17 mouse cellular contexts compared by ENCODE assay signal in the genomic region with DNA sequence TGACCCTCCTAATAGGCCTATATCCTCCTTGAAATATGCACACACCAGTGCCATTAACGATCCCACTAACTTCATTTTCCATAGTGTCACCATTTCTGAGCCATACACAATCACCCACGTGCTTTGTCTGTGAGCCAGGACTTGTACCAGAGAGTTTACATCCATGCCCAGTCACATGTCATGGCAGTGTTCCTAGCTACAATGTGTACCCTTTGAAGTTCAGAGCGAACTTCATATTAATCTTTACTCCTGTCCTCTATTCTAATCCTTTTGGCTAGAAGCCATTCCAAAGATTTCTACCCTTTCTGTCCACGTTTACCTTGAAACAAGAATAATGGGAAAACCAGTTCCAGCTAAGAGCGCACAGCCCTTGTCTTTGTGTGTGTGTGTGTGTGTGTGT. TPM values are rescaled to one million over a fixed set of nuclear protein-coding genes. Genes with fewer than 3 reads are reported as not detected.
DNase-seq lines count a peak whose midpoint lies in the region; ATAC-seq lines count a peak whose summit lies in the region.
"Had no signal": no experiment of that assay in that cellular context is flagged by ENCODE, and none has a peak within 500 bp of the region (broad histone marks: within the 10 kb centered on the region; RNA-seq: fewer than 3 reads in every experiment).

No protein-coding gene starts in this region.

- no peaks in the 10 kb centered on the region for H3K4me1 ChIP-seq in kidney, embryonic 14.5 days (ENCODE audit: control insufficient read depth, insufficient read depth, low read length)
- no peaks in the 10 kb centered on the region for H3K4me1 ChIP-seq in forebrain, embryonic 13.5 days
- no peaks in the 10 kb centered on the region; the same call in 1 of the 2 replicates for H3K4me1 ChIP-seq in liver, embryonic 11.5 days (replicated peaks; ENCODE audit: control insufficient read depth, insufficient read depth, low read length)
- H3K4me1 ChIP-seq: embryonic facial prominence, embryonic 12.5 days; heart, embryonic 12.5 days; hindbrain, embryonic 10.5 days; hindbrain, embryonic 15.5 days had no signal

- no peaks in the 10 kb centered on the region for H3K9me3 ChIP-seq in kidney, embryonic 14.5 days (ENCODE audit: control insufficient read depth, low read length)
- no peaks in the 10 kb centered on the region for H3K9me3 ChIP-seq in forebrain, embryonic 13.5 days (replicated peaks)
- H3K9me3 ChIP-seq in liver, embryonic 11.5 days (ENCODE audit: control insufficient read depth, low read length) = no peaks in the 10 kb centered on the region
- H3K9me3 ChIP-seq: embryonic facial prominence, embryonic 12.5 days; heart, embryonic 12.5 days; hindbrain, embryonic 10.5 days; hindbrain, embryonic 15.5 days had no signal

- H3K9ac ChIP-seq in kidney, embryonic 14.5 days (ENCODE audit: low read depth, low read length) = no peak overlapping the region
- no peak overlapping the region for H3K9ac ChIP-seq in forebrain, embryonic 13.5 days
- no peak overlapping the region for H3K9ac ChIP-seq in liver, embryonic 11.5 days (ENCODE audit: low read depth, low read length)
- H3K9ac ChIP-seq: embryonic facial prominence, embryonic 12.5 days; heart, embryonic 12.5 days; hindbrain, embryonic 15.5 days had no signal

- no peaks in the 10 kb centered on the region for H3K27me3 ChIP-seq in kidney, embryonic 14.5 days (ENCODE audit: control insufficient read depth, insufficient read depth, low read length)
- H3K27me3 ChIP-seq in forebrain, embryonic 13.5 days = no peaks in the 10 kb centered on the region
- no peaks in the 10 kb centered on the region for H3K27me3 ChIP-seq in liver, embryonic 11.5 days (replicated peaks; ENCODE audit: control insufficient read depth, insufficient read depth, low read length)
- H3K27me3 ChIP-seq: embryonic facial prominence, embryonic 12.5 days; heart, embryonic 12.5 days; hindbrain, embryonic 15.5 days had no signal

- 82% methylated on average over 5 of the region's 5 CpGs for WGBS in kidney, embryonic 14.5 days
- WGBS in forebrain, embryonic 13.5 days = 80% methylated on average over 5 of the region's 5 CpGs
- 88% methylated on average over 5 of the region's 5 CpGs for WGBS in liver, embryonic 11.5 days

- no peak overlapping the region for H3K4me3 ChIP-seq in kidney, embryonic 14.5 days (ENCODE audit: low read length)
- H3K4me3 ChIP-seq in forebrain, embryonic 13.5 days = no peak overlapping the region
- H3K4me3 ChIP-seq in liver, embryonic 11.5 days (ENCODE audit: low read depth, low read length) = no peak overlapping the region
- H3K4me3 ChIP-seq: embryonic facial prominence, embryonic 12.5 days; heart, adult 2 months; heart, embryonic 12.5 days; hindbrain, embryonic 10.5 days; hindbrain, embryonic 15.5 days had no signal

- peak; percentile 41 for DNase-seq in kidney, adult 9 months
- DNase-seq in adrenal gland, postnatal 14 days = peak; percentile 56
- DNase-seq in gonadal fat pad, adult 2 months (ENCODE audit: low read depth) = peak; percentile 86
- DNase-seq in urinary bladder, postnatal 36 days (ENCODE audit: low spot score in 2 of 2) = no peak
- DNase-seq in liver, embryonic 11.5 days (ENCODE audit: low spot score) = no peak
- DNase-seq: cerebellum, adult 8-10 months; cerebellum, postnatal 14 days; gastrocnemius, postnatal 10 days; heart, adult 2 months had no signal

- no peaks in the 10 kb centered on the region for H3K36me3 ChIP-seq in kidney, embryonic 14.5 days (ENCODE audit: control insufficient read depth, insufficient read depth, low read length)
- no peaks in the 10 kb centered on the region for H3K36me3 ChIP-seq in forebrain, embryonic 13.5 days (ENCODE audit: poor library complexity, severe bottlenecking)
- no peaks in the 10 kb centered on the region for H3K36me3 ChIP-seq in liver, embryonic 11.5 days (ENCODE audit: control insufficient read depth, insufficient read depth, low read length)
- H3K36me3 ChIP-seq: embryonic facial prominence, embryonic 12.5 days; heart, embryonic 12.5 days; hindbrain, embryonic 10.5 days; hindbrain, embryonic 15.5 days had no signal

- H3K4me2 ChIP-seq in kidney, embryonic 14.5 days (replicated peaks; ENCODE audit: low read depth, low read length) = no peak overlapping the region
- no peak overlapping the region for H3K4me2 ChIP-seq in forebrain, embryonic 13.5 days
- H3K4me2 ChIP-seq in liver, embryonic 11.5 days = no peak overlapping the region
- H3K4me2 ChIP-seq: embryonic facial prominence, embryonic 12.5 days; heart, embryonic 12.5 days; hindbrain, embryonic 15.5 days had no signal

- no peak for ATAC-seq in kidney, embryonic 14.5 days (ENCODE audit: low FRiP score, low TSS enrichment)
- no peak for ATAC-seq in forebrain, embryonic 13.5 days
- no peak for ATAC-seq in liver, embryonic 11.5 days (replicated peaks; ENCODE audit: low FRiP score)
- ATAC-seq: forebrain, embryonic 16.5 days; intestine, embryonic 16.5 days had no signal

- no peak overlapping the region for H3K27ac ChIP-seq in kidney, embryonic 14.5 days (ENCODE audit: low read depth, low read length)
- no peak overlapping the region for H3K27ac ChIP-seq in forebrain, embryonic 13.5 days
- H3K27ac ChIP-seq in liver, embryonic 11.5 days (ENCODE audit: low read depth, low read length) = no peak overlapping the region
- H3K27ac ChIP-seq: embryonic facial prominence, embryonic 12.5 days; heart, adult 2 months; hindbrain, embryonic 10.5 days; hindbrain, embryonic 15.5 days had no signal

RNA-seq across cellular contexts. Expression of gene Fut8, which starts 31.1 kb away (rescaled TPM):
- 17.2 and 25.7 TPM in 2 replicates for polyA plus RNA-seq in kidney, embryonic 14.5 days (2014; fragmentation: Nextera tagmentation; extraction: Ambion mirVana)
- total RNA-seq in adrenal gland, postnatal 14 days (2021) = 41.2 and 46.0 TPM in 2 replicates
- polyA plus RNA-seq in gonadal fat pad, adult 2 months (2012; rRNA removed) = 4.9 and 9.4 TPM in 2 replicates
- 27.7 and 30.3 TPM in 2 replicates for polyA plus RNA-seq in forebrain, embryonic 13.5 days (2015; fragmentation: Nextera tagmentation; extraction: Ambion mirVana)
- 27.3 and 29.9 TPM in 2 replicates for polyA plus RNA-seq in liver, embryonic 11.5 days (2014; fragmentation: Nextera tagmentation; extraction: Ambion mirVana)

Comparison
In these comparisons a context has a peak if more than half of its experiments do, and no peak if none do; other contexts are left out.
1. DNase-seq: peak in kidney, adult 9 months (single experiment), adrenal gland, postnatal 14 days (single experiment) and gonadal fat pad, adult 2 months (single experiment); none in urinary bladder, postnatal 36 days (0 of 2) and liver, embryonic 11.5 days (single experiment).